Mouse (Mus musculus) lung, adult 2 months (tissue): ENCODE data around the gene Micu2. TPM values are rescaled to one million over a fixed set of nuclear protein-coding genes. Genes with fewer than 3 reads are reported as not detected.

Source experiments
- DNase-seq: peaks from one replicate; pipeline ENCODE4 v3.0.0; 2022
- H3K4me1 ChIP-seq: fragments of 200-500 bp; 2 replicates; pipeline ENCODE4 v1.6.1; 2011; ENCODE audit warnings: low read length; ENCODE audit not compliant: control insufficient read depth, insufficient read depth
- H3K4me3 ChIP-seq: fragments of 200-500 bp; replicated peaks from 2 replicates; pipeline ENCODE3; 2011; ENCODE audit warnings: low read depth, mild to moderate bottlenecking, control low read depth, low read length; ENCODE audit errors: extremely low read depth
- CTCF ChIP-seq: fragments of 200-500 bp; IDR thresholded peaks from 2 replicates; pipeline ENCODE4 v1.5.1; 2011; ENCODE audit warnings: mild to moderate bottlenecking, low read length, control low read depth; ENCODE audit not compliant: insufficient read depth
- POLR2A ChIP-seq: fragments of 200-500 bp; IDR thresholded peaks from 2 replicates; pipeline ENCODE4 v1.6.1; 2011; ENCODE audit warnings: low read depth, mild to moderate bottlenecking, control low read depth, low read length, borderline replicate concordance; ENCODE audit errors: extremely low read depth
- WGBS: fragments of 180-500 bp; shearing (Covaris S2); methylation state at CpG from one replicate; pipeline ENCODE4 v1.1.7; 2018; 5-methylcytosine and 5-hydroxymethylcytosine counted together
- polyA plus RNA-seq: library from polyadenylated mRNA; depleted of rRNA; stranded (reverse); fragments of >200 nt; gene quantifications from 2 replicates; pipeline ENCODE4 v1.2.3, GENCODE M21; 2012

Gene Micu2
- polyA plus RNA-seq, 1 experiment = 17.8 TPM

DNA sequence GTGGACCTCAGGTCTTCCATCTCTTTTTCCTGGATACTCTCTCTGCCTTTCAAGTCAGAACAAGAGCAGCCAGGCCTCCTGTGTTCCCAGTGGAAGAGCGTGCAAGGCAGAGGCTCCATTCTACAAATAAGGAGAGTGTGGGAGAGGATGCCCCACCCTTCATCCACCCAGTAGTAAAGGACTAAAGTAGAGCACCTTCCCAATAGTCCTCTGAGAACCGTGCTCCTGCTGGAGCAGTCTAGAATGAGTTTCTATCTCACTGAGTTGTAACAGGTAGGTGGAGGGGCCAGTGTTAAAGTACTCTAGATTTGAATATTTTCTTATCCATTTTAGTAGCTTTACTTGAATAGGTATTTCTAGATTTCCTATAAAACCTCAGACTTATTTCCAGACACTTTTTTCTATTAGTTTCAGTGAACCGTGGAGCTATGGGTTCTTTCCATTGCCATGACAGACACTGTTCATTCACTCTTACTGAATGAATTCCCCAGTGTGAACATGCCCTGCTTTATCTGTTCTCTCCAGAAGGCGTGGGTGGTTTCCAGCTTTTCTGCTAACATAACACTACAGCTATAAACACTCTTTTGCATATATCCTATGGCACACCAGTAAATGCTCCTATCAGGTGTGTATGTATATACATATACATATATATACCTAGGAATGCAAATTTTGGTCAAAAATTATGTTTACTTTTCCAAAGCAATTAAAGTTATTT, 31.8 kb downstream of the Micu2 start:
- no peak for DNase-seq
- WGBS = 81% methylated on average over 4 of the region's 4 CpGs
- TF ChIP-seq CTCF = no peak
- TF ChIP-seq POLR2A = no peak
- Histone ChIP-seq H3K4me1 (no peaks in the 10 kb centered on the region), H3K4me3 (no peak overlapping the region)

- 51% methylated on average over 4 of the region's 4 CpGs for WGBS
- no peak for DNase-seq
- no peak overlapping the region for H3K4me3 ChIP-seq
These were observed 37.2 kb downstream of the Micu2 start for GRCm38 (mm10) chr14:57961861-57962260.

DNA sequence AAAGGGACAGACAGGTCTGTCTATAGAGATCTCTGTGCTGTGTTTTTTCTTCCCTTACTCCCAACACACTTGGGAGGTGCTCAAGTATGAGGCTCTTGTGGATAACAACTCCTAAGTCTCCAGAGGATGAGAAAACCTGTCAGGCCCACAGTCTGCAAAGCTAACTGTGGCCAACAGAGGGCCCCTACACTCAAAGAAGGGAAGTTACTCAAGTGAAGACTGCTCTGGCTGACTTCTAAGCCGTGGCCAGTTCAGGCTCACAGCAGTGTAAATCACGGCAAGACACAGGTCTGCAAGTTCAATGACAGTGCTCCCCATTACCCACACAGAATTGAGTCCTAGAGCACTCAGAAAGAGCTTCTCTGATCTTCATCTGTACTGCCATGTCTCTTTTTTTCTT, 48.0 kb downstream of the Micu2 start:
- no peak overlapping the region for H3K4me3 ChIP-seq
- 28% methylated on average over 2 of the region's 2 CpGs for WGBS
- no peak for DNase-seq
- TF ChIP-seq CTCF (peak; percentile 34), POLR2A (no peak)
- H3K4me1 ChIP-seq = no peaks in the 10 kb centered on the region

More at GRCm38 (mm10) chr14:57961861-57962260, 37.2 kb downstream of the Micu2 start:
- TF ChIP-seq POLR2A (no peak), CTCF (no peak)
- H3K4me1 ChIP-seq = no peaks in the 10 kb centered on the region

DNA sequence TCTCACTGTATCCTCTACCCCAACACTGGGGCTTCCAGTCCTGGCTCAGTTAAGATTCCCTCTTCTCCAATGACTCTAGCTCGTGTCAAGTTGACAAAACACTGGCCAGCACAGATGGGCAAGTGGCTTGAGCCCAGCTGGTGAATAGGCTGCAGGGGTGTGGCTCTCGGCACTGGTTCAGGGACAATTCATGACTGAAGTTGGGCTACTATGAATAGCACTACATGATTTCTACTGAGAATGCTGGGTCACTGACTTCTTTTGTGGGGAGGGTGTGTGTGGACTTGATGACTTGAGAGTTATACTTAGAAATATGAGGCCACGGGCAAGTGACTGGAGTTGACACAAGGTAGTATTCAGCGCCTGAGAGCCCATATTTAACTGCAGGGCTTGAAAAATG, 53.2 kb downstream of the Micu2 start:
- whole genome bisulfite sequencing = 80% methylated on average over 4 of the region's 4 CpGs
- DNase-seq = no peak
- TF ChIP-seq CTCF = no peak
- no peak for TF ChIP-seq POLR2A
- Histone ChIP-seq H3K4me3 (no peak overlapping the region), H3K4me1 (no peaks in the 10 kb centered on the region)

- Histone ChIP-seq H3K4me3 (no peak overlapping the region), H3K4me1 (no peaks in the 10 kb centered on the region)
- 76% methylated on average over 6 of the region's 6 CpGs for WGBS
- DNase-seq = no peak
- TF ChIP-seq CTCF (no peak), POLR2A (no peak)
These were observed 61.8 kb downstream of the Micu2 start for GRCm38 (mm10) chr14:57937297-57937696.

GRCm38 (mm10) chr14:57934666-57935065, 64.4 kb downstream of the Micu2 start:
- 95% methylated on average over 13 of the region's 13 CpGs for WGBS
- H3K4me1 ChIP-seq = no peaks in the 10 kb centered on the region
- TF ChIP-seq CTCF = no peak
- TF ChIP-seq POLR2A = no peak
- no peak overlapping the region for H3K4me3 ChIP-seq
- DNase-seq = no peak

GRCm38 (mm10) chr14:57933608-57934007, 65.5 kb downstream of the Micu2 start:
- no peak overlapping the region for H3K4me3 ChIP-seq
- DNase-seq = no peak
- TF ChIP-seq POLR2A (no peak), CTCF (no peak)
- H3K4me1 ChIP-seq = no peaks in the 10 kb centered on the region
- WGBS = 79% methylated on average over 7 of the region's 7 CpGs

- no peak overlapping the region for H3K4me3 ChIP-seq
- no peak for DNase-seq
- WGBS = 64% methylated on average over 7 of the region's 7 CpGs
- H3K4me1 ChIP-seq = no peaks in the 10 kb centered on the region
- TF ChIP-seq CTCF = no peak
- TF ChIP-seq POLR2A = no peak
These were observed 66.1 kb downstream of the Micu2 start for GRCm38 (mm10) chr14:57932881-57933443.

- Histone ChIP-seq H3K4me1 (no peaks in the 10 kb centered on the region), H3K4me3 (no peak overlapping the region)
- TF ChIP-seq POLR2A (no peak), CTCF (no peak)
- no peak for DNase-seq
- WGBS = 45% methylated on average over 10 of the region's 10 CpGs
These were observed 77.5 kb downstream of the Micu2 start for GRCm38 (mm10) chr14:57921428-57922131.

DNA sequence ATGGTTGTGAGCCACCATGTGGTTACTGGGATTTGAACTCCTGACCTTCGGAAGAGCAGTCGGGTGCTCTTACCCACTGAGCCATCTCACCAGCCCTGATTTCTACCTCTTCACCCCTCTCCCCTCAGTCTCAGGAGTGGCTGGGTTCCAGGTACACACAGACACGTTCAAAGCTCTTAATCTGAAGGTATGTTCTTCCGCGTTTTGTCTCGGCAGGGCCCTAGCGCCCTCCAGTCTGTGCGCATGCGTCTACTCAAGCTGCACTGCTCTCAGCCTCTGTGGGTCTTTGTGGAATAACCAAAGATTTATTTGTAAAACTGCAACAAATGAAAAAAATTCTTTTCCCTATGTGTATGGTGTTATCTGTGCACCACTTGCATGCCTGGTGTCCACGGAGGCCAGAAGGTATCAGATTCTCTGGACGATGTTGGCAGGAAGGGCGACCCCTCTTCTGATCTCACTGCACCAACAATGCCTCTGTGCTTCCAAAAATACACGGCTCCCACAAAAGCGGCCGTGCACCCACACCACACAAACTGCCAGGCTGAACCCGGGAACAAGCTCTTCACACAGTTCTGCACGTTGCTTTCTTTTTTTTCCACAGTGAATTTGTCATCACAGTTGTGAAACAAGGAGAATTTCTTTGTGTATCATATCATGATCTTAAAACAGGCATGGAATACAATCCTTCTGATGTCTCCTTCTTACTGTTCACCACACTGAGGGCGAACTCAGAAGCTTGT, 78.3 kb downstream of the Micu2 start:
- DNase-seq = no peak
- TF ChIP-seq POLR2A (no peak), CTCF (no peak)
- Histone ChIP-seq H3K4me1 (no peaks in the 10 kb centered on the region), H3K4me3 (no peak overlapping the region)
- WGBS = 64% methylated on average over 18 of the region's 18 CpGs
